Mouse (Mus musculus) G1E (cell line): ENCODE results near the gene Fbrs. TPM values are rescaled to one million over a fixed set of nuclear protein-coding genes. Genes with fewer than 3 reads are reported as not detected.
"Not testable (repeated sequence)": the region's sequence is repeated elsewhere in the genome, so short reads cannot be mapped to it uniquely, and the experiment has no call there.

ENCODE experiments used
- ATAC-seq: 2 replicates; pipeline ENCODE4 v1.8.0; 2016; ENCODE audit warnings: mild to moderate bottlenecking; ENCODE audit not compliant: insufficient number of reproducible peaks, poor library complexity, low FRiP score, severe bottlenecking; ENCODE audit errors: extremely low read depth
- DNase-seq: peaks from one replicate; pipeline ENCODE4 v3.0.0; 2012; ENCODE audit warnings: low spot score
- H3K27me3 ChIP-seq: 2 replicates; pipeline ENCODE4 v1.6.1; 2012; ENCODE audit warnings: mild to moderate bottlenecking, low read length, inconsistent platforms; ENCODE audit not compliant: insufficient read depth
- H3K36me3 ChIP-seq: replicated peaks from 2 replicates; pipeline ENCODE3; 2012; ENCODE audit warnings: mild to moderate bottlenecking, inconsistent platforms
- H3K4me1 ChIP-seq: 2 replicates; pipeline ENCODE4 v1.6.1; 2012; ENCODE audit warnings: low read depth, low read length, inconsistent platforms, mixed read lengths; ENCODE audit not compliant: insufficient read depth
- H3K4me3 ChIP-seq: 2 replicates; pipeline ENCODE4 v1.5.1; 2012; ENCODE audit warnings: low read depth, mild to moderate bottlenecking, inconsistent platforms, low read length, moderate library complexity, mixed read lengths
- H3K9me3 ChIP-seq: replicated peaks from 2 replicates; pipeline ENCODE4 v1.6.1; 2012; ENCODE audit warnings: inconsistent platforms
- CTCF ChIP-seq: IDR thresholded peaks from 2 replicates; pipeline ENCODE4 v1.5.1; 2012; ENCODE audit warnings: low read depth, low read length, inconsistent platforms, mixed read lengths
- GATA1 ChIP-seq: IDR thresholded peaks from 2 replicates; pipeline ENCODE4 v1.6.1; 2012; ENCODE audit warnings: borderline replicate concordance, low read length, inconsistent platforms, mixed read lengths
- GATA2 ChIP-seq: IDR thresholded peaks from 2 replicates; pipeline ENCODE4 v1.6.1; 2012; ENCODE audit warnings: low read depth, low read length, inconsistent platforms, borderline replicate concordance
- POLR2AphosphoS5 ChIP-seq: IDR thresholded peaks from 2 replicates; pipeline ENCODE4 v1.6.1; 2012; ENCODE audit warnings: low read depth, low read length, inconsistent platforms; ENCODE audit not compliant: insufficient replicate concordance
- TAL1 ChIP-seq: conservative IDR thresholded peaks from 2 replicates; pipeline ENCODE4 v1.6.1; 2012; ENCODE audit warnings: low read depth, low read length, inconsistent platforms, mixed read lengths
- polyA plus RNA-seq: library from polyadenylated mRNA; stranded (reverse); fragments of >175 nt; gene quantifications from 2 replicates; pipeline ENCODE4 v1.2.3, GENCODE M21; 2012
- total RNA-seq, 2 experiments: library from RNA; stranded (forward) in 1 of 2; stranded (reverse) in 1 of 2; fragments of 200-1000 nt in 1 of 2; fragments of >200 nt in 1 of 2; fragmentation: Nextera tagmentation in 1 of 2; gene quantifications; 2 replicates each; pipeline ENCODE4 v1.2.3; 2014 to 2017

The Fbrs gene
- total and polyA plus RNA-seq, 3 experiments, result 13.5 to 457 (median 289) TPM

- Histone ChIP-seq H3K4me1 (peaks cover 46% of the 10 kb centered on the region), H3K9me3 (peaks cover 4% of the 10 kb centered on the region), H3K36me3 (peaks cover 73% of the 10 kb centered on the region), H3K4me3 (no peak overlapping the region), H3K27me3 (no peaks in the 10 kb centered on the region)
- ATAC-seq (no peak), DNase-seq (no peak)
- TF ChIP-seq GATA1 (no peak), TAL1 (no peak), GATA2 (no peak), POLR2AphosphoS5 (no peak), CTCF (no peak)
Observed at GRCm38 (mm10) chr7:127453056-127453455, 25.9 kb upstream of the Fbrs start.

- Histone ChIP-seq H3K4me3 (no peak overlapping the region), H3K9me3 (peaks cover 4% of the 10 kb centered on the region), H3K27me3 (no peaks in the 10 kb centered on the region), H3K36me3 (peaks cover 83% of the 10 kb centered on the region), H3K4me1 (peaks cover 34% of the 10 kb centered on the region)
- TF ChIP-seq POLR2AphosphoS5, result no peak
- no peak for TF ChIP-seq GATA2
- TF ChIP-seq GATA1, result no peak
- TF ChIP-seq CTCF, result no peak
- no peak for TF ChIP-seq TAL1
- ATAC-seq, result no peak
- DNase-seq, result no peak
Observed at GRCm38 (mm10) chr7:127454905-127455304, 24.1 kb upstream of the Fbrs start.

GRCm38 (mm10) chr7:127458371-127459122, 20.5 kb upstream of the Fbrs start:
- DNase-seq, H3K4me3 ChIP-seq, H3K27me3 ChIP-seq, H3K4me1 ChIP-seq, H3K9me3 ChIP-seq, ATAC-seq: not testable (repeated sequence)
- H3K36me3 ChIP-seq, result peaks cover 68% of the 10 kb centered on the region

- H3K36me3 ChIP-seq, result peaks cover 63% of the 10 kb centered on the region
- H3K27me3 ChIP-seq, H3K9me3 ChIP-seq, DNase-seq, H3K4me1 ChIP-seq, ATAC-seq, H3K4me3 ChIP-seq: not testable (repeated sequence)
Observed at GRCm38 (mm10) chr7:127459311-127459710, 19.7 kb upstream of the Fbrs start, which contains the start of gene Prr14. Gene Prr14 (plus strand): TSS chr7:127459611.

GRCm38 (mm10) chr7:127465191-127465590, 13.8 kb upstream of the Fbrs start:
- no peak for ATAC-seq
- Histone ChIP-seq H3K4me3 (no peak overlapping the region), H3K36me3 (peaks cover 56% of the 10 kb centered on the region), H3K4me1 (peaks cover 4% of the 10 kb centered on the region), H3K9me3 (peaks cover 13% of the 10 kb centered on the region), H3K27me3 (no peaks in the 10 kb centered on the region)
- TF ChIP-seq TAL1 (no peak), POLR2AphosphoS5 (no peak)
- no peak for DNase-seq

GRCm38 (mm10) chr7:127465670-127466069, 13.3 kb upstream of the Fbrs start:
- ATAC-seq, H3K4me1 ChIP-seq, H3K27me3 ChIP-seq, H3K4me3 ChIP-seq, DNase-seq: not testable (repeated sequence)
- peaks cover 52% of the 10 kb centered on the region for H3K36me3 ChIP-seq
- H3K9me3 ChIP-seq, result peaks cover 13% of the 10 kb centered on the region

GRCm38 (mm10) chr7:127466606-127467005, 12.4 kb upstream of the Fbrs start:
- Histone ChIP-seq H3K9me3 (peaks cover 13% of the 10 kb centered on the region), H3K4me3 (no peak overlapping the region), H3K36me3 (peaks cover 43% of the 10 kb centered on the region), H3K27me3 (no peaks in the 10 kb centered on the region), H3K4me1 (peaks cover 4% of the 10 kb centered on the region)
- TF ChIP-seq GATA1 (no peak), GATA2 (no peak), TAL1 (no peak), POLR2AphosphoS5 (no peak), CTCF (no peak)
- no peak for ATAC-seq
- DNase-seq, result no peak
